Mouse (Mus musculus): ENCODE data around the gene Mov10l1.

Mov10l1 gene

DNA sequence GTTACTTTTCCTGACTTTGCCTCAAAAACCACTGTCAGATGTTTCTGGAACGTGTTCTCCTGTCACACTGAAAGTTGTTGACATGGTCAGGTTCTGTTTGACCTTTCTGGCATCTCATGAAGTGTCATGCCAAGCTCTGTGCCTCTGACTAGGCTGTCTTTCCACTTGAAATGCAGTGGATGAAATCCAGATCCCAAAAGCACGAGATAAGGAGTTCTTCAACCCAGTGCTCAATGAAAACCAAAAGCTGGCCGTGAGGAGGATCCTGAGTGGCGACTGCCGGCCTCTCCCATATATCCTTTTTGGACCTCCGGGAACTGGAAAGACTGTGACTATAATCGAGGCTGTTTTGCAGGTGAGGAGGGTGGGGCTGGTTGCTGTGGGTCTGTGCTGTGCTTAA, 37.4 kb downstream of the Mov10l1 start:
- no peak for DNase-seq

DNA sequence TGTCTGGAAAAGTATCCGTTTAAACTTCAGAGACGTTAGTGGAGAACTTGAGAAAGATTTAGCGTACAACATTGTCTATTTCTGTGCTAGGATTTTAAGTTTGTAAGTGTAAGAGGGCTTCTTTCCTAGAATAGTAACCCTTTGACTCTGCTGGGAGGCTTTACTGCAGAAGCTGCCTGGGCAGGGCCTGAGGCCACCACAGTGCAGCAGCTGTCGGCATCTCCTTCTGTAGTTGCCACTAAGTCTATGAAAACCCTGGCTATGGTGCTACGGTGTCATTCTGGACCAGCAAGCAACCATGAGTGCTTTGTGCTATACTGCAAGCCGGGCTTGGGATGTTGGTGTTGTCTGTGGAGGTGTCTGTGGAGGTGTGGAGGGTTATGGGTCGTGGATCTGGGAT, 37.8 kb downstream of the Mov10l1 start:
- DNase-seq, result no peak

DNA sequence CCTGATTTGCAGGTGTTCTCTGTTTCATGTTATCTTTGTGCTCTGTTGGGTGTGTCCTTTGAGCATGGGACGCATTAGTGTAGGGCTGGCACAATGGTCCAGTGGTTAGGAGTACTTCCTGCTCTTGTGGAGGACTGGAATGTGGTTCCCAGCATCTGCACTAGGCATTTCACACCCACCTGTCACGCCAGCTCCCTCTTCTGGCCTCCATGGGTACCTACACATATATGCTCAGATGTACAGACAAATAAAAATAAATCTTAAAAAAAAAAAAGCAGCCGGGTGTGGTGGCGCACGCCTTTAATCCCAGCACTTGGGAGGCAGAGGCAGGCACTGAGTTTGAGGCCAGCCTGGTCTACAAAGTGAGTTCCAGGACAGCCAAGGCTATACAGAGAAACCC, 61.7 kb downstream of the Mov10l1 start:
- no peak for DNase-seq

DNA sequence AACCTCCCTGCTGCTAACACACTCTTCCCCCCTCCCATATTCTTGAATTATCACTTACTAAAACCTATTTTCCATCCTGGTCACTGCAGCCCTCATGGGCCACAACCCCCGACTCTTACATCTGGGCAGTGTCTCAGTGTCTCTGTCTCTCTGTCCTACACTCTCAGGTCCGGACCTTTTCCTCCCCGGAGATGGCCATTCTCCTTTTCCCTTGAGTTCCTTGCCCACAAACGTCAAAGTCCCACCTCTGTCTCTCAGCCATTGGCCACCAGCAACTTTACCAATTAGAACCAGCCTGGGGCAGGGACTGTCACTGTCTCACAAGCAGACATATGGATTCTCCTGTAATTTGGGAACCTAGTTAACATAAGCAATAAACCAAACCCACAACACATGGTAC, 63.6 kb downstream of the Mov10l1 start:
- no peak for DNase-seq

DNA sequence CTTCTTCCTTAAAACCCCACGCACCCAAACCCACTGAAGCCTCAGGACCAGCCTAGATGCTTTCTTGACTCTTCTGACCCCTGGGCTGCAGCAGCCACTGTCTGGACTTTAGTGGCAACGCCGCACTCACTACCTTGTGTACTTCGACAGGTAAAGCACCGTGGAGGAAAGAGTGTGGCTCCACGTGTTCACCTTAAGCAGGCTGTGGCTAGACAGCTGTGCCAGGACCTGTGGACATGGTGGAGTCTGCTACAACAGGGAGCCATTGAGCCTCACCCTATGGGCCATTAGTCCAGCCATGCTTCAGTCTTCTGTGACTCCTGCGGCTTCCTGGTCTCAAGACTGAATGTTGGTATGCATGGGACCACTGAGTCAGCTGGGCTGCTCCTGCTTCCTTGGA, 72.0 kb downstream of the Mov10l1 start:
- DNase-seq, result no peak

DNA sequence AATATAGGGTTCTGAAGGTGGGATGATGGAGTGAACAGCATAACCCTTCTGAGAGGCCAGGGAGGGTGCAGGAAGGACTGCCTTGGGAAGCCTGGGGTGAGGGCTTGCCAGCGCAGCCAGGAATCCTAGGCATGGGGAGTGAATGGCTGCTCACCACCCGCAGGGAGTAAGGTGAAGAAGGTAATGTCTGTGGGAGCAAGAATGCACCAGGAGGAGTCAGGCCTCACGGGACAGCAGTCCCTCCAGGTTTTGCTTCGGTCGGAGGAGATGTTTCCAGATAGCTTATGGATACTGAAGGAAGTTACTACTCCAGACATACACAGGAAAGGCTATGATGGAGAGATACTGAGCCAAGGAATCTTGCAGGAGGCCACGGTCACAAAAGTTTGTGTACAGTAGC, 76.0 kb downstream of the Mov10l1 start:
- DNase-seq, result no peak

DNA sequence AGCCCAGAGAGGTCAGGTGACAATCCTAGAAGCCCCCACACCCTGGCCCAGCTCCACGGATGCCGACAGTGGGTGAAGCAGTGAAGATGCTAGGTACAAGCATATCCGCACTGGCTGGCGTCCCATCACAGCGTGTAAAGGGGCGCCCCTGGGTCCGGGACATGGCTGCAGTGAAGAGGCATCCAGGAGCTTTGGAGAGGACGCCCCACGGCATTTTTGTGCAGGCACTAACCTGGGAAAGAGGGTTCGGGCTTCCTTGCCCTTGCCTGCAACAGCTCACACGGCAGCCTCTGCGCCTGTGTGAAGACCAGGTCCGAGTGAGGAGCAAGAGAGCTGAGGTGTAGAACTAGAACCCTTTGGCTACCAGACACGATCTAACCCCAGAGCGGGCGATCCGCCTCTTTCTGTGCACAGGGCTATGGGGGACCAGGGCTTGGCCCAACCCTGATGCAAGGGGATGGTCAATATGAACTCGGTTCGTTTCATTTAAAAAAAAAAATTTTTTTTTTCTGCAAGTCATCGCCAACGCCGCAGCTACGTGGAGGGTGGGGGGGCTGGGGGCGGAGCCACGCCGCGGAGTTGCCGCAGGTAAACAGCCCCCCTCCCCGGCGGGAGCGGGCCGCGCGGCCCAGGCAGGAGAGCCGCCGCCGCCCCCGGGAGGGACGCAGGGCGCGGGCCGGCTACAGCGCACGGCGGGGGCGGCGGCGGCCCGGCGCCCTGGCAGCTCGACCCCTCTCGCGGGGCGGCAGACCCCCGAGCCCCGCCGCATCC, 76.6 kb downstream of the Mov10l1 start, which contains the start of gene Panx2:
Gene Panx2, plus strand, starts transcription at position 574 of the 771 bp plus-strand sequence.
- DNase-seq, result no peak

DNA sequence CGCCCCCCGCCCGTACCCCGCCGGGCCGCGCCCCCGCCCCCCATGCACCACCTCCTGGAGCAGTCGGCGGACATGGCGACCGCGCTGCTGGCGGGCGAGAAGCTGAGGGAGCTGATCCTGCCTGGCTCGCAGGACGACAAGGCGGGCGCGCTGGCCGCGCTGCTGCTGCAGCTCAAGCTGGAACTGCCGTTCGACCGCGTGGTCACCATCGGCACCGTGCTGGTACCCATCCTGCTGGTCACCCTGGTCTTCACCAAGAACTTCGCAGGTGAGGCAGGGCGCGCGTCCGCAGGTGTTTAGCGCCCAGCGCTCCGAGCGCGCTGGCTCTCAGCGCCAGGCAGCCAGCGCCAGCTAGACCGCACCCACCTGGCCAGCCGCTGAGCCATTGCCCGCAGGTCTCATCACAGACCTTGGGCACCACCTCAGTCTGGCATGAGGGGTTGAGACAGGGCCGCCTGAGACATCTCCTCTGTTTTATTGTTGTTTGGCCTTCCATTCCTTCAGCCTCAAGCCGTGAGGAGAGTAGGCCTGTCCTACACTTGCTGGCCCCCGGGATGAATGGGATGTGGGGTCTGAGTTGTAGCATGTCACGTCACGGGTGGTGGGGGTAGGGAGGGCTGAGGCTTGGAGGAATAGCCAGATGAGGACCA, 77.4 kb downstream of the Mov10l1 start:
- DNase-seq, result no peak

DNA sequence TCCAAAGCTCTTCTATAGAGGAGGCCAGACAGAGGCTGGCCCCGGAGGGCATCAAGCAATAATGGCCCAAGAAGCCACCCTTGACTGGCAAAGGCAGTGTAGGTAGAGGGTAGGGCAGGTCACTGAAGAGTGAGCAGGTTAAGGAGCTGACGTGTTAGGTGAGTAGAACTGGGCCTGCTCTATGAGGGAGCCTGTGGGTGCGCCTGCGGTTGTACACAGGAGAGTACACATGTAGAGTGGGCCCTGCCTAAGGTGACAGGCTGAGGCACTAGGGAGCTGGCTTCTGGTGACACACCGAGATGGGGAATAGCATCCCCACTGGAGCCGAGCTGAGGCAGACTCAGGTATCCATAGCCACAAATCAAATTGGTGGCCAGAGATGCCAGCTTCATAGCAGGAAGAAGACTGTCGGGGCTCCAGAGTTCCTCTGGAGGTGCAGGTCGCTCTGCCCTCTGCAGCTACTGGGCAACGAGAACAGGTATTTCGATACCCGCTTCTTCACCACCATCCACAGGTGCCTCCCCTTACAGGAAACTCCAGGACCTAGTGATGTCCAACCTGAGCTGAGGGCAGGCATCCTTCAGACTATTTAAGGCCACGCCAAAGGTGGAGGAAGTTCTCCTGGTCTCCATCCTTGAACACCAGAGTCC, 78.2 kb downstream of the Mov10l1 start:
- DNase-seq, result no peak

DNA sequence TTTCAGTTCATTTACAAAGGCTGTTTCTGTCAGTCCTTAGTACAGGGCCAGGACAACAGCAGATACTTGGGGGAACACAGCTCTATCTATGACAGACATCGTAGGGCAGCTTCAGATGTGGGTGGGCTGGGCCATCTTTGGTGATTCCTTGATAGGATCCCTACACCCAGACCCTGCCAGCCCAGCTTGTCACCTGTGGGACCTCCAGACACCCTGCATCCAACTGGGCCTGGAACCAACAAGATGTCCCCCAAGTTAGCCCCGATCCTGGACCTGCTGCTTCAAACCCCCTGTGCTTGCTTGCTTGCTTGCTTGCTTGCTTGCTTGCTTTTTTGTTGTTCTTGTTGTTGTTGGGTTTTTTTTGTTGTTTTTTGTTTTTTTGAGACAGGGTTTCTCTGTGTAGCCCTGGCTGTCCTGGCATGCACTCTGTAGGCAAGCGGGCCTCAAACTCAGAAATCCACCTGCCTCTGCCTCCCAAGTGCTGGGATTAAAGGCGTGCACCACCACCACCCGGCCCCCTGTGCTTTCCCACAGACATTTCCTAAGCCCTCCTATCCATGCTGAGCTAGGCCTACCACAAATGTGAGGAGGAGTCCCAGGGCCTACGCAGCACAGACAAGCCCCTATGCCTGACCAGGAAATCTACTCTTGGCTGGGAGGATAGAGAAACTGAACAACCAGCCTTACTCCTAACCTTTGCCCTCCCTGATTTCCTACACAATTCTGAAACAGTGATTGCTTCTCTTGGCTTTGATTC, 79.2 kb downstream of the Mov10l1 start:
- DNase-seq, result no peak

DNA sequence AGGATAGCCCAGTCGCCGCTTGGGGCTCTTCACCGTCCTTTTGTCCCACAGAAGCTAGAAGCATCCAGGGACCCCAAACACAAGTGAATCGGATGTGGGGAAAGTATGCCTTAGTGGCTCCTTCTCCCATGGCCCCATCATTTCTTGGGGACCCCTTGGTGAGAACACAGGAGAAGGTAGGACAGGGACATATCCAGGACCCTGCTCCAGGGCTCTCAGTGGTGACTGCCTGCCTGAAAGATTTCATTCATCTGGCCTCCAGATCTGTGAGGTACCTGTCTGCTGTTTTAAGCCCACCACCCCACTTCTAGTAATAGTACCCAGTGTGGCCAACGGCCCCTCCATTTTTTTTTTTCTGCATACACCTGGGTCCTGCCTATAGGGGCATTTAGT, 79.8 kb downstream of the Mov10l1 start:
- no peak for DNase-seq

DNA sequence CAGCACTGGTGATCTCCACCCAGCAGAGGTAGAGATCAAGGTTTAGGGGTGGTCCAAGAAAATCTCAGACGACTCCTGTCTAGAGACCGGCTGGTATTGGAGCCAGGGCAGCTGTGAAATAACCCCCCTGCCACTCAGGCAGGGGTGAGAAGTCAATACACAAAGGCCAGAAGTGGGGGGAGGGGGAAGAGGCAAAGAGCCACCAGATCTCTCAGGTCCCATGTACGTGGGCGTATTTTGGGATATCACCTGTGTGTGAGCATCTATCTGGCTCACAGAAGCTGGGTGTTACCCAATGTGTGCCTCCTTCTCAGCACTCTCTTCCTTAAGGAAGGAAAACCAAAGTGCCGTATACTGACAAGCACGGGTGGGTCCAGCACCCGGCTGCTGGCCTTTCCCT, 80.3 kb downstream of the Mov10l1 start:
- DNase-seq, result no peak

DNA sequence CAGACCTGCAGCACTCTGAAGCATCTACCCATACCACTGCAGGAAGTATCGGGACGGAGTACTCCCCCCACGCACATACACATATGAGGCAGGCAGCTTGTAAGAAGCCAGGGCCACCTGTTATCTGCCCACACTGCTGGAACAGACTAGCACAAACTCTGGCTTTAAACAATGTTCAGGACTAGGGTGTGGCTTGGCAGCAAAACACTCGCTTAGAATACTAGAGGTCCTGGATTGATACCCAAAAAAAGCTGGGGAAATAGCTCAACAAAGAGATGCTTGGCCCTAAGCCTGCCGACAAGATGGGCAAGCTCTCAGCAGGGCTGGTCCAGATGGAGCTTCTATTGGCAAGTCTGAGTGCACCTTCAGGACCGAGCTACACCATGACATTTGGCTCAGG, 80.8 kb downstream of the Mov10l1 start:
- DNase-seq, result no peak

DNA sequence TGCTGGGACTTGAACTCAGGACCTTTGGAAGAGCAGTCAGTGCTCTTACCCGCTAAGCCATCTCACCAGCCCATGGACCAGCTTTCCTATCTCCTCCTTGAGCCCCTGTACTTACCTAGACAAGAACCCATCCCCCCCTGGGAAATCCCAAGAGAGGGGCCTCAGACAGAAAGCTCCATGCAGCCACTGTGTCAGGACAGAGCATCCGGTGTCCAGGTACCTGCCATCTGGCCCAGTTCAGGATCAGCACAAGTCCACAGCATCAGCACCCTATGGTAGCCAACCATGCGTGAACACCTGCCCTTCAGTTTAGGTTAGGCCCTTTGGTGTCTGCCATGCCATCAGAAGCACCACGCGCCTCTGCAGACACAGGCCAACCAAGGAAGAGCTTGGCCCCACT, 82.2 kb downstream of the Mov10l1 start:
- DNase-seq, result no peak

DNA sequence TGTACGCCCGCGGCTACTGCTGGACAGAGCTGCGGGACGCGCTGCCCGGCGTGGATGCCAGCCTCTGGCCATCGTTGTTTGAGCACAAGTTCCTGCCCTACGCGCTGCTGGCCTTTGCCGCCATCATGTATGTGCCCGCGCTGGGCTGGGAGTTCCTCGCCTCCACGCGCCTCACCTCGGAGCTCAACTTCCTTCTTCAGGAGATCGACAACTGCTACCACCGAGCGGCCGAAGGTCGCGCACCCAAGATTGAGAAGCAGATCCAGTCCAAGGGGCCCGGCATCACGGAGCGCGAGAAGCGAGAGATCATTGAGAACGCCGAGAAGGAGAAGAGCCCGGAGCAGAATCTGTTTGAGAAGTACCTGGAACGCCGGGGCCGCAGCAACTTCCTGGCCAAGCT, 84.9 kb downstream of the Mov10l1 start:
- no peak for DNase-seq

DNA sequence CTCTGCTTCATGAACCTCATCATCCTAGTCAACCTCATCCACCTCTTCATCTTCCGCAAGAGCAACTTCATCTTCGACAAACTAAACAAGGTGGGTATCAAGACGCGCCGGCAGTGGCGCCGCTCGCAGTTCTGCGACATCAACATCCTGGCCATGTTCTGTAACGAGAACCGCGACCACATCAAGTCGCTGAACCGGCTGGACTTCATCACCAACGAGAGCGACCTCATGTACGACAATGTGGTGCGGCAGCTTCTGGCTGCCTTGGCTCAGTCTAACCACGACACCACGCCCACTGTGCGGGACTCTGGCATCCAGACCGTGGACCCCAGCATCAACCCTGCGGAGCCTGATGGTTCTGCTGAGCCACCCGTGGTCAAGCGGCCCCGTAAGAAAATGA, 85.5 kb downstream of the Mov10l1 start:
- DNase-seq, result no peak

DNA sequence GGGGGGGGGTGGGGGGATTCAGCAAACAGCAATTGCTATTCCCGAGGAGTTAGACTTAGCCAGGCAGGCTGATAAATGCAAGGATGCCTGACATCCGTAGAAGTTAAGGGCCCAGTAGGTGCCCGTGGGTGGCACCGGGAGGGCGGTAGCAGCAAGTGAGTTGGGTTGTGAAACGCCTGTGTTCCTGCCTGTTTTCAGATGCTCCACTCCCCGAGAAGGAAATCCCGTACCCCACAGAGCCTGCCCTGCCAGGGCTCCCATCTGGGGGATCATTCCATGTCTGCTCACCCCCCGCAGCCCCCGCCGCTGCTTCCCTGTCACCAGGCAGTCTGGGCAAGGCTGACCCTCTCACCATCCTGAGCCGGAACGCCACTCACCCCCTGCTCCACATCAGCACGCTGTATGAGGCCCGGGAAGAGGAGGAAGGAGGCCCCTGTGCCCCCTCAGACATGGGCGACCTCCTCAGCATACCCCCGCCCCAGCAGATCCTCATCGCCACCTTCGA, 86.7 kb downstream of the Mov10l1 start:
- DNase-seq, result no peak

DNA sequence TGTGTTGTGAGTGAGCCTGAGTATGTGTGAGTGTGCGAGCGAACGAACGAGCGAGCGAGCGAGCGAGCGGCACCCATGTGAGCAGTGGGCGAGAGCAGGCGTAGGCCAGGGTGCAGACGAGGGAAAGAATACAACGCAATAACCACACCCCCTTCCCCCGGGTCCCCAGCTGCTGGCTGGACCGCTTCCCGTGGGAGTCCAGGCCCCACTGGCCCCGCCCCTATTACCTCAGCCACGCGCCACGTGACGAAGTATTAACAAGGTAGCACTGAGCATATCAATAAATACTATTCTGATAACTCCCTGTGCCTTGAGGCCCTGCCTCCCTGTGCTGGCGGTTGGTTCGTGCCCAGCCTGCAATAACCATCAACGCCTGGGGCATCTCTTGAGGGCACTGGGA, 87.9 kb downstream of the Mov10l1 start:
- no peak for DNase-seq

DNA sequence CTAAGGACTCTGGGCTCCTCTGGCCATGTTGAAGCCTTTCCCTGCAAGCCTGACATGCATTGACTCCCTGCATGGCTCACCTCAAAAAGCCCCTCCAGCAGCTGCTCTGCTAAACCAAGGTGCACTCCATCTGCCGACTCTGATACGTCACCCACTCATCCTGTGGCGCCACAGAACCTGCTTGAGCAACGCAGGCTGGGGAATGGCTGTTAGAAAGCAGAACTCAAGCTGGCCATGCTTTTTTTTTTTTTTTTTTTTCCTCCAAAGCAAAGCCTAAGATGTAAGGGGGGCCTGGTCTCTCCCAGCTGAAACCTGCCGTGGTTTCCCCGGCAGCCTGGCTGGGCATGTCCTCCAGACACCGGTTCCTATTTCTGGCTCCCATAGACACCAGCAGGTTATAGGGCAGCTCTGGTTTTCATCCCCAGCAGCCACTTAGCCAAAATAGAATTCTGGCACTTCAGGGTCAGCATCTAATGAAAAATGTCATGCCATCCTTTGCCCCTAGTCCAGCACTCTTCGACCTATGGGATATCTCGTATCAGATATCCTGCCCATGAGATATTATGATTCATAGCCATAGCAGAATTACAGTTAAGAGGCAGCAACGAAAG, 91.4 kb downstream of the Mov10l1 start:
- DNase-seq, result no peak

DNA sequence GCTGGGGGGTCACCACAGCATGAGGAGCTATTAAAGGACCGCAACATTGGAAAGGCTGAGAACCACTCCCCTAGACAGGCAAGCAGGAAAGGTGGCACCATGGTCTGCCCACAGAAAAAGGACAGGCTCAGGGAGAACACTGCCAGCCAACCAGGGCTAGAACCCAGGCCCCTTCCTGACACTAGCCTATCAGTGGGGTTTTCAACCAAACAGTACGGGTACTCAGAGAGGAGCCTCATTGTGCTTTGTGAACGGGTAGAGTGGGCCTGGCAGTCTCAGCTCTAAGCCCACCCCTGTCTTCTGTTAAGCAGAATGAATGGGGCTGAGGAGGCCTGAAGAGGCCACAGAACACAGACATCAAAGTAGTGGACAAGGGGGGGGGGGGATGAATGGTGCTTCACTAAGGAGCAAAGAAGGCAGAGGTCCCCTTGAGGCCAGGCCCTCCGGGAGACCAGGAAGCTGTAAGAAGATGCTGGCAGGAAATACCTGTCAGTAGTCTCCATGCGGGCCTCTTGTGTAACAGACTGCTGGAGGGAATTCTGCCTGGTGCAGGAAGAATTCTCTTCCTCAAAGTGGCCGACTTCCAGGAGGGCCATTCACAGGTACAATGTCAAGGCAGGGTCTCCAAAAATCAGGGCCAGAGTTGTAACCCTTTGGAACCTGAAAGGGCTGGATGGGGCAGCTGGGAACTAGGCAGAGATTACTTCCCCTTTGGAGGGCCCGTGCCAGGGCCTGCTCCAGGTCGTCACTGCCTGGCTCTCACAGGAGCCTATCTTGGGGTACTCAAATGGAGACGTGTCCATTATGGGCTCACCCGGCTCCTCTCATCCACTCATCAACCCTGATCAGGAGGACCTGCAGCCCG, 92.1 kb downstream of the Mov10l1 start, which contains the start of gene Trabd:
Gene Trabd, plus strand, starts transcription at position 512 of the 865 bp plus-strand sequence.
- no peak for DNase-seq

DNA sequence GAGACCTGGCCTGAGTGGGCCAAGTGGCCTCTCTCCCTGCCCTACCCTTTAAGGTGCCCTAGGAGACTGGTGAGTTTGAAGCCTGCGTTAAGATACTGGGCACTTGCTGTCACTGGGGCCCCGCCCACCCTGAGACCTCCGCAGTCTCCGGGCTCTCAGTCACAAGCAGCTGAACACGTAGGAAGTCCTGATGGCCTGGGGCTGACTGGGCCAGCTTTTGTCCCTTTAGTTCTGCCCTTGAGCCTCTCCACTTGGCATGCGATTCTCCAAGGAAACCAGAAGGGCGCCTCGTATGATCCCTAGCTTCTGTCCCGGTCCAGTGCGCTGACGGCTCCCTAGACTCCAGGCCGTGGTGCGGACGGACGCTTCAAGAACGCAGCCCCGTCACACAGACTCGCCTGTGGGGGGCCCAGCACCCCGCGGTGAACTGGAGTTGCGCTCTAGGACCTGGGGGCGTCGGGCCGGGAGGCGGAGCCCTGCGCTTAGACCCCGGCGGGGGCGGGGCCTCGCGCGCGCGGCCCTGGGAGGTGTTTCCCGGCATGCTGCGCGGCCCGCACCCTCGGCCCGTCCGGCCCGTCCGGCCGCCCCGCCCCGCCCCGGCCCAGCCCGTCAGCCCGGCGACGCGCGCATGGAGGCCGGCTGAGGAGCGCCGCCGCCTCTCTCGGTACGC, 92.9 kb downstream of the Mov10l1 start:
- peak; percentile 88 for DNase-seq
